Mouse (Mus musculus) right cerebral cortex, postnatal 10 days (tissue): ENCODE data around the gene Lexm.
A peak's percentile ranks its signal among the peaks of the same experiment; 100 is the strongest.

Experiments used
- DNase-seq, 2 experiments: peaks; one replicate each; pipeline ENCODE4 v3.0.0; 2021; ENCODE audit warnings: low spot score in 2 of 2

The Lexm gene

GRCm38 (mm10) chr4:106624271-106624670 lies 7.2 kb upstream of the Lexm start:
- DNase-seq, result no peak

DNA sequence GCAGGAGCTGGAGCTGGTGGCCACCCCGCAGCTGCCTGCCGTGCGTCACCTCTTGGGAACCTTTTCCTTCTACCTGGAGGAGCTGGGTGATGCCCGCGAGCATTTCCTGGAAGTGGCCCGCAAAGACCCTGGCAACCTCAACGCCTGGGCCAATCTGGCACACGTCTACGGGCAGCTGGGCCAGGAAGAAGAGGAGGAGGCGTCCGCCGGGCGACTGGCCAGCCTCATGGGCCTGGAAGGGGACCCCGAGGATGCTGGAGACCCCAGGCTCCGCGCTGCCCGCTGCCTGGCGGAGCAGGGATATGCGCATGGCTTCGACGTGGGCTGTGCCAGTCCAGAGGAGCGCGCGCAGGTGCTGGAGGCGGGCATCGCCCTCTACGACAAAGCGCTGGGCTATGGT lies 5.7 kb upstream of the Lexm start:
- DNase-seq, result peak; percentile 26

- DNase-seq, result no peak
Measured at GRCm38 (mm10) chr4:106622030-106622493, 5.0 kb upstream of the Lexm start, which contains the start of gene Ttc22. TSS of gene Ttc22 (plus strand) at chr4:106622432.

GRCm38 (mm10) chr4:106621428-106621827 lies 4.4 kb upstream of the Lexm start:
- no peak for DNase-seq

DNA sequence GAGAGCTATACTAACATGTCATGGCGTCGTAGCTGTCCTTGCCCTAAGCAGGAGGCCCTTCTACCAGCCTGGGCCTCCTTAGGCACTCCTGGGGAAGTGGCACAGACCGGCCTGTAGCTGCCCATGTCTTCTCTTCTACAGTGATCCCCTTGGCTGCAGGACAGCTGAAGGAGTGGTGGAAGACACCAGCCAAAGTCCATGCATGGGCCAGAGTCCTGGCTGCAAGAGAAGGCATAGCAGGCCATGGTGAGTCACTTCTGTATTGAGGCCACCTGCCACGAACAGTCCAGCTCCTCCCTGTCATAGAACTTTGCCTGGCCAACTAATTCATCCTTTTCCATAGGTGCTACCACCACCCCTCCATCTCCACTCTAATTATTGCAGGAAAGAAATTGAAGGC lies 1.9 kb upstream of the Lexm start:
- DNase-seq, result no peak

- DNase-seq, result no peak
Measured at GRCm38 (mm10) chr4:106615637-106616036, 1.4 kb downstream of the Lexm start.

- no peak for DNase-seq
Measured at GRCm38 (mm10) chr4:106614881-106615280, 2.2 kb downstream of the Lexm start.

DNA sequence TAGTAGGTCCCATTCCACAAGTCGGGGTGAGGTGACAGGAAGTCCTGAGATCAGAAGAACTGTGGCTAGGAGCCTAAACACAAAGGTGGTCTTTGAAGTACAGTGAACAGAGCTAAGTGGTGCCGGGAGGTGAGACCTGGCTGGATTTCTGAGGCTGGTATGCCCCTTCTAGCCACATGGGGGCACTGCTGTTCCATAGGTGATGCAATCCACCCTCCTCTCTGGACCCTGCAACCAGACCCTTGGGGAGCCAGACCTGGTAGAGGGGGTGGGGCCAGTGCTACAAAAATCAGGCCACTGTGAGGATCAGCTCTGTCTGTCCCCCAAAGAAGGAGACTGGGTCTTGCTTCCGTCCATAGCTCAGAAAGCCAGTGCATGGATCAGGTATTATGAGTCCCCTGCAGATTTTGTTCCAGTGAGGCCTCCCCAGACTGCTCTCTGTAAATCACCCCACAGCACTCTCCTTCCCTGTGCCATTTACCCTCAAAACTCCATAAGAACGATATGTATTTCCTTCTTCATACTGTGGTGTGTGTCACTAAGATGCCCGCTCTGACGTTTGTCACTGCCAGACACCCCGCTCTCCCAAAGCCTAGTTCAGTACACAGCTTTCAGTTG lies 2.8 kb downstream of the Lexm start:
- peak; percentile 77 to 80 for DNase-seq

DNA sequence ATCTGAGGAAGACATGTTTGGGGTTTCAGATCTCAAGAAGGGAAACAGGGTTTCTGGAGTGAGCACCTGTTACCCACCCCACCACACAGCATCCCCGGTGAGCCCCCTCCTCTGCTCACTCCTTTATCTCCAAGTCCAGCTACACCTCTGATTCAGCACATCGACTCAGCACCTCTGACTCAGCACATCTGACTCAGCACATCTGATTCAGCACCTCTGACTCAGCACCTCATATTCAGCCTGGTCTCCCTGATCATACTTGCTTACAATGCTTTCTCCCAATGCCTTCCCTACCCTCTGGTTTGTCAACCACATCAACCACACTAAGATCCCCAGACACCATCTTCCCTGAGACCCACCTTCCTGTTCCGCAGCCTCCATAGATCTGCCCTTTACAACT lies 3.5 kb downstream of the Lexm start:
- DNase-seq, result no peak

GRCm38 (mm10) chr4:106613105-106613504 lies 3.9 kb downstream of the Lexm start:
- DNase-seq, result no peak

- no peak for DNase-seq
Measured at GRCm38 (mm10) chr4:106607905-106608304, 9.1 kb downstream of the Lexm start.

DNA sequence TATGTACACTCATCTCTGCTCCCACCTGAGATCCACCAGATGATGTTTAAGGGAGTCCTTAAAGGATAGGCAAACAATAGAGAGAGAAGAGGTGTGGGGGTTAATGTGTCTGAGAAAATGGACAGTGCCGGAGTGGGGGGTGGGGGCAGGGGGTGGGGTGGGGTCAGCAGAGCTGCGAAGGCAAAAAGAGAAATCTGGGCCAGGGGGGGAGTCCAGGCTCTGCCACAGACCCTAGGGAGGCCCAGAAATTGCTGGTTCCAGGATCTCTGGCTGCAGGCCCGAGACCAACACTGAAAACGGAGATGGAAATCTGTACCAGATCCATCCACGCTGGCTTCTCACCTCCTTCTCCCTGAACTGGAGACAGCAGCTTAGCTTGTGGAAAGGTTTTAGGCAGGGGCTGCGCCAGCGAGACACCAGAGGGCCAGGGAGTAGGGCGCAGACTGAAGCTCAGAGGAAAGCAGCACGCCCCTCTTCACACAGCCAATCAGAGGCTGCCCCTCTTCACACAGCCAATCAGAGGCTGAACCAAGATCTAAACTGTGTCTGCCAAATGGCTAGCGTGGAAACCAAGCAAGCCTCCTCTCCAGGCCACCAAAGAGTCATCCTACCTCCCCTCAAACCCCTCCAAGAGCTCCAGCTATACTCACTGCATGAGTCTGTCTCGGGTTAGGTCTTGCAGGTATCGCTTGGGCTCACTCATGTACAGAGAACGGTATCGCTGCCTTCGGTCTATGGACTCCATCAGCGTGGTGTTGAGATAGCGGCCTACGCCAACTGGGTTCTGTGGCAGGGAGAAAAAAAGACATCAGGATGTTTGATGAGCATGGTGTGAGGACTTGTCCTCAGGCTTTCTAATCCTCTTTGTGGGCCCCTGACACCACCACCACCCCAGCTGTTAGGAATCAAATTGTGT lies 10.1 kb downstream of the Lexm start:
- peak in 1 of 2 experiments; percentile 46 for DNase-seq

DNA sequence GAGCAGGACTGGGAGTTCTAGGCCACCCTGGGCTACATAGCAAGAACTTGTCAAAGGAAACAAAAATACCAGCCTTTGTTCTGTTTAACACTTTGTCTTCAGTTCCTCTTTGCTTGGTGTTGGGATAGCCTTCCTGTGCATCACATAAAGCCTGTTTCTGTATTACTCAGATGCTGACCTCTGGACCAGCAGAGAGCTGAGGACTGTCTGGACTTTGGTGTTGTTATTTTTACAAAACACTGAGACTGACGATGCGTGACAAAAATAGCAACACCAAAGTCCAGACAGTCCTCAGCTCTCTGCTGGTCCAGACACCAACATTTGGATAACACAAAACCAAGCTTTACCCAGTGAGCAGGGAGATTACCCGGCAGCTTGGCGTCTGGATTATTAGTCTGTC lies 16.3 kb downstream of the Lexm start:
- DNase-seq, result no peak

- DNase-seq, result no peak
Measured at GRCm38 (mm10) chr4:106599415-106599814, 17.6 kb downstream of the Lexm start.

DNA sequence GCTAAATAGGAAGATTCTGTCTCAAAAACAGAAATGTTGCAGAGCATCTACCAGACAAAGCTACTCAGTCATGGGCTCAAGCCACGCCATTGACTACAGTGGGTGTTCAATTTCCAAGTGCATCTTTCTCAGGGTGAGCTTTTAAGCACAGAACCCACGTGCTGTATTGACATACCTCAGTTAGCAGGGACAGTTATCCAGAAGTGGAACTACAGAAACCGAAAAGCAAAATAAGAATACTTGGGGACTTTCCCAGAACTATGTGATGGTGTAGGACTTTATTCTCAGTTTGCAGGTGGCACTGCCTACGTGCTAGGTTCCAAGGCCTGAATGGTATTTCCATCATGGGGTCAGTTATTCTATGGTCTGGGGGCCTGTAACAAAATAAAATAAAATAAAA lies 19.3 kb downstream of the Lexm start:
- no peak for DNase-seq

DNA sequence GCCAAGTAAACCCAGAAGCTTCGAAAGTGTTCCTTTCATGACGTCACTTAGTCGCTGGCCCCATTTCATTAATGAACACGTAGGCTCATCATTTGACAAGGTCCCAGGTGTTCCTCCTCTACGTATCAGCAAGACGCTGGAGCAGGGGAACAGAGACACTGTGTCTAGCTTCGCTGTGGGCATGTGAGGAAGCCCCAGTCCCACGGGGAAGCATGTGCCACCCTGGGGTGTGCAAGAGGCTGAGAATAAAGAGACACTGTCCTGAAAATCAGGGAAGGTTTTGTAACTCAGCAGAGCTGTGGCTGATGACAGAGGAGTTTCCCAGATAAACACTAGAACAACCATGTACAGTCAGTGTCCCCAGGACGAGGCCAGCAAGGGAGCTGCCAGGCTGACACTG lies 20.0 kb downstream of the Lexm start:
- DNase-seq, result peak in 1 of 2 experiments; percentile 35

DNA sequence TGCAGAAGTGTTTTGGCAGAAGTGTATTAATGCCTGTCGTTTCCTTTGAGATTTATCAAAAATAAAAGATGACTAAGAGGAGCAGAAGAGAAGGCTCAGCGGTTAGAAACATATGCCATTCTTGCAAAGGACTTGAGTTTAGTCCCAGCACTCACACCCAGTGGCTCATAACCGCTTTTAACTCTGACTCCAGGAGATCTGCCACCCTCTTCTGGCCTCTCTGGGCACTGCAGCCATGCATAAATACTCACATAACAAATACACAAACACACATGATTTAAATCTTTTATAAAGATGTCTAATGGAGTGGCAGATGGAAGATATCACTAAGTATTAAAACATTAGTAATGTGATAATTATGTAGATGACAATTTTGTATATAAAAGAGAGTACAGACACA lies 20.8 kb downstream of the Lexm start:
- no peak for DNase-seq

- no peak for DNase-seq
Measured at GRCm38 (mm10) chr4:106593636-106594035, 23.4 kb downstream of the Lexm start.

DNA sequence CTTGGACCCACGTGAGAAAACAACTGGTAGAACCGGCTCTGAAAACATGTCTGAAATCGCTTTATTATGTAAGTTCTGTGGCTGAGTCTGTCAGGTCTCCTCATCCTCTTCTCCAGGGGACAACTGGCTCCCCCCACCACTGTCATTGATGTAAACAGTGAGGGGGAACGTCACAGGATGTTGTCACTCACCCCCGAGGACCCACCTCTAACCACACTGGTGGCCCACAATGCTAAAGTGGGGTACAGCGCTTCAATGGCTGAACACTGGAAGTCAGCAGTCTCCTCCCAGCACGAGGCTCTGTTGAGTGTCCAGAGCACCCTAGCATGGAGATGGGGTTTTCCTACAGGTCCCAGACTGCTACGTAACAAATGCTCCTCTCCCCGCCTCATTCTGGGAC lies 26.2 kb downstream of the Lexm start:
- DNase-seq, result no peak

- no peak for DNase-seq
Measured at GRCm38 (mm10) chr4:106590142-106590541, 26.9 kb downstream of the Lexm start.

DNA sequence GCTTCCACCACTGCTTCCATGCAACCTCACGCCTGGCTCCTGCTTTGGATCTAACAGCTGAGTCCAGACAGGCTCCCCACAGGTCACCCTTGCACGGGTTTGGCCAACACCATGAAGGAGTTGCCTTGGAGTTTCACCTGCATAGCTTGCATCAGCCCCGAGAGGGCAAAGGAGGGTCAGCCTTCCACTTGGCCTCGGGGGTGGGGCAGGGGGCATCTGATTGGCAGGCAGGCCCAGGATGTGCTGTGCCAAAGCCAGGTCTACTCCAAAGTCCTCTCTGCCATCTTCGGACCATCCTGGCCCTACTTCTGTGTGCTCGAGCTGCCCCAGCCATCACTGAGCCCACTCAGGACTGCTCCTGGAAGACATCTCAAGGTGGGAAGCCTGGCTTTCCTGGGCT lies 30.0 kb downstream of the Lexm start:
- peak in 1 of 2 experiments; percentile 26 for DNase-seq

DNA sequence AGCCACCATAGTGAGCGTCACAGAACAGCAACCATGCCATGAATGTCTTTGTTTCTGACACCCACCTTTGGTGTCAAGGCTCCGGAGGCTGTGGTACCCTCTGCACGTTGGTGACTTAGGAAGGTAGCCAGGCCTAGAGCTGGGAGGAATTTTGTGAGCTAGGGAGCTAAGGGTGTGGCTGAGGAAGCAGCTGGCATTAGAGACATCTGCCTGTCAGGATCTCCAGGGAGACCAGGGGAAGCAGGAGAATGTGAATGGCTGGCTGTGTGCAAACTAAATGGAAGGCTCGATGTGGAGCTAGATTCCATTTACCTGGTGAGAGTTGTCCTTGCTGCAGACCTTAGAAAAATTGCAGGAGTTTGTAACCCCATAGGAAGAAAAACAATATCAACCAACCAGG lies 32.4 kb downstream of the Lexm start:
- no peak for DNase-seq
